Mouse (Mus musculus) embryonic facial prominence, embryonic 14.5 days (tissue): ENCODE data around the gene Cdk5r1. TPM values are rescaled to one million over a fixed set of nuclear protein-coding genes. Genes with fewer than 3 reads are reported as not detected.

Experiments used
- ATAC-seq: fragments of 200-750 bp; cut with Nextera tagmentation; 2 replicates; pipeline ENCODE4 v1.8.0; 2017; ENCODE audit warnings: low read depth, moderate number of reproducible peaks, moderate TSS enrichment
- DNase-seq: peaks from one replicate; pipeline ENCODE4 v3.0.0-alpha.2; 2015; ENCODE audit warnings: low spot score
- H3K27ac ChIP-seq: fragments of 300-500 bp; sonication (generic); replicated peaks from 2 replicates; pipeline ENCODE4 v1.5.1; 2014; ENCODE audit warnings: low read depth, mild to moderate bottlenecking, low read length, moderate library complexity
- H3K27me3 ChIP-seq: fragments of 300-500 bp; sonication (generic); replicated peaks from 2 replicates; pipeline ENCODE4 v1.6.1; 2014; ENCODE audit warnings: low read length; ENCODE audit not compliant: control insufficient read depth, insufficient read depth
- H3K36me3 ChIP-seq: fragments of 300-500 bp; sonication (generic); 2 replicates; pipeline ENCODE4 v1.6.1; 2014; ENCODE audit warnings: low read length, mixed read lengths; ENCODE audit not compliant: control insufficient read depth, insufficient read depth
- H3K4me1 ChIP-seq: fragments of 300-500 bp; sonication (generic); 2 replicates; pipeline ENCODE4 v1.6.1; 2014; ENCODE audit warnings: antibody characterized with exemption, low read length; ENCODE audit not compliant: control insufficient read depth, insufficient read depth
- H3K4me2 ChIP-seq: fragments of 300-500 bp; sonication (generic); 2 replicates; pipeline ENCODE4 v1.6.1; 2014; ENCODE audit warnings: low read depth, mild to moderate bottlenecking, low read length, moderate library complexity, mixed read lengths
- H3K4me3 ChIP-seq: fragments of 300-500 bp; sonication (generic); 2 replicates; pipeline ENCODE4 v1.5.1; 2014; ENCODE audit warnings: low read depth, mild to moderate bottlenecking, low read length
- H3K9ac ChIP-seq: fragments of 300-500 bp; sonication (generic); 2 replicates; pipeline ENCODE4 v1.6.1; 2014; ENCODE audit warnings: low read depth, mild to moderate bottlenecking, low read length, moderate library complexity, mixed read lengths
- H3K9me3 ChIP-seq: fragments of 300-500 bp; sonication (generic); 2 replicates; pipeline ENCODE4 v1.6.1; 2016; ENCODE audit warnings: low read length; ENCODE audit not compliant: control insufficient read depth
- WGBS: fragments of 180-500 bp; shearing (Covaris S2); extraction: QIAGEN DNeasy Blood & Tissue Kit; methylation state at CpG from one replicate; pipeline ENCODE4 v1.1.7; 2014; 5-methylcytosine and 5-hydroxymethylcytosine counted together
- polyA plus RNA-seq: library from polyadenylated mRNA; unstranded; fragments of >200 nt; fragmentation: Nextera tagmentation; extraction: Ambion mirVana; gene quantifications from 2 replicates; pipeline ENCODE4 v1.2.1, GENCODE M21; 2014

Cdk5r1 gene
- polyA plus RNA-seq, 1 experiment from 2014 or later = 5.1 TPM

GRCm38 (mm10) chr11:80515895-80516294, 39.1 kb downstream of the Cdk5r1 start:
- no peak overlapping the region for H3K9ac ChIP-seq
- 60% methylated on average over 8 of the region's 8 CpGs for WGBS
- H3K9me3 ChIP-seq = no peaks in the 10 kb centered on the region
- ATAC-seq = no peak
- H3K4me2 ChIP-seq = no peak overlapping the region
- H3K27ac ChIP-seq = no peak overlapping the region
- H3K36me3 ChIP-seq = no peaks in the 10 kb centered on the region
- H3K4me3 ChIP-seq = no peak overlapping the region
- DNase-seq = no peak
- H3K27me3 ChIP-seq = no peaks in the 10 kb centered on the region
- peaks cover 28% of the 10 kb centered on the region for H3K4me1 ChIP-seq

GRCm38 (mm10) chr11:80518421-80519367, 41.9 kb downstream of the Cdk5r1 start:
- H3K27me3 ChIP-seq = no peaks in the 10 kb centered on the region
- ATAC-seq (peak; percentile 91), DNase-seq (peak; percentile 93)
- H3K36me3 ChIP-seq = no peaks in the 10 kb centered on the region
- peak overlapping the region; percentile 53; the same call in 1 of the 2 replicates for H3K27ac ChIP-seq
- no peaks in the 10 kb centered on the region for H3K9me3 ChIP-seq
- H3K9ac ChIP-seq = no peak overlapping the region
- H3K4me1 ChIP-seq = peaks cover 25% of the 10 kb centered on the region
- 31% methylated on average over 9 of the region's 9 CpGs for WGBS
- no peak overlapping the region for H3K4me3 ChIP-seq
- H3K4me2 ChIP-seq = no peak overlapping the region

- Histone ChIP-seq H3K27me3 (no peaks in the 10 kb centered on the region), H3K9me3 (no peaks in the 10 kb centered on the region), H3K4me2 (no peak overlapping the region), H3K4me3 (no peak overlapping the region), H3K36me3 (no peaks in the 10 kb centered on the region), H3K4me1 (peaks cover 16% of the 10 kb centered on the region), H3K27ac (no peak overlapping the region), H3K9ac (no peak overlapping the region)
- no peak for ATAC-seq
- no peak for DNase-seq
- WGBS = 71% methylated on average over 2 of the region's 2 CpGs
Measured at GRCm38 (mm10) chr11:80521148-80521547, 44.3 kb downstream of the Cdk5r1 start.

GRCm38 (mm10) chr11:80522852-80523251, 46.0 kb downstream of the Cdk5r1 start:
- H3K27ac ChIP-seq = no peak overlapping the region
- no peak for ATAC-seq
- WGBS = 59% methylated on average over 2 of the region's 2 CpGs
- H3K9me3 ChIP-seq = no peaks in the 10 kb centered on the region
- no peak overlapping the region for H3K4me2 ChIP-seq
- peaks cover 16% of the 10 kb centered on the region for H3K4me1 ChIP-seq
- no peaks in the 10 kb centered on the region for H3K36me3 ChIP-seq
- H3K9ac ChIP-seq = no peak overlapping the region
- no peak overlapping the region for H3K4me3 ChIP-seq
- no peak for DNase-seq
- no peaks in the 10 kb centered on the region for H3K27me3 ChIP-seq

GRCm38 (mm10) chr11:80523410-80523809, 46.6 kb downstream of the Cdk5r1 start:
- Histone ChIP-seq H3K4me1 (peaks cover 13% of the 10 kb centered on the region), H3K4me2 (no peak overlapping the region), H3K9me3 (no peaks in the 10 kb centered on the region), H3K9ac (no peak overlapping the region), H3K27ac (no peak overlapping the region), H3K36me3 (no peaks in the 10 kb centered on the region), H3K4me3 (no peak overlapping the region), H3K27me3 (no peaks in the 10 kb centered on the region)
- ATAC-seq = no peak
- no peak for DNase-seq
- 61% methylated on average over 4 of the region's 4 CpGs for WGBS

GRCm38 (mm10) chr11:80524213-80524612, 47.4 kb downstream of the Cdk5r1 start:
- ATAC-seq = no peak
- H3K4me2 ChIP-seq = no peak overlapping the region
- H3K36me3 ChIP-seq = no peaks in the 10 kb centered on the region
- no peak overlapping the region for H3K9ac ChIP-seq
- H3K4me3 ChIP-seq = no peak overlapping the region
- 86% methylated on average over 5 of the region's 5 CpGs for WGBS
- H3K9me3 ChIP-seq = no peaks in the 10 kb centered on the region
- H3K27me3 ChIP-seq = no peaks in the 10 kb centered on the region
- H3K4me1 ChIP-seq = peaks cover 5% of the 10 kb centered on the region; the same call in 1 of the 2 replicates
- H3K27ac ChIP-seq = no peak overlapping the region
- DNase-seq = no peak

GRCm38 (mm10) chr11:80527697-80528096, 50.9 kb downstream of the Cdk5r1 start:
- H3K9me3 ChIP-seq = no peaks in the 10 kb centered on the region
- H3K4me2 ChIP-seq = no peak overlapping the region
- peaks cover 5% of the 10 kb centered on the region; the same call in 1 of the 2 replicates for H3K4me1 ChIP-seq
- H3K4me3 ChIP-seq = no peak overlapping the region
- H3K27me3 ChIP-seq = no peaks in the 10 kb centered on the region
- H3K9ac ChIP-seq = no peak overlapping the region
- ATAC-seq (no peak), DNase-seq (no peak)
- H3K27ac ChIP-seq = no peak overlapping the region
- no peaks in the 10 kb centered on the region for H3K36me3 ChIP-seq

- ATAC-seq = no peak
Measured at GRCm38 (mm10) chr11:80529149-80529548, 52.3 kb downstream of the Cdk5r1 start.

More at GRCm38 (mm10) chr11:80529149-80529548, 52.3 kb downstream of the Cdk5r1 start:
- Histone ChIP-seq H3K9ac (no peak overlapping the region), H3K4me1 (no peaks in the 10 kb centered on the region), H3K27me3 (no peaks in the 10 kb centered on the region), H3K4me2 (no peak overlapping the region), H3K4me3 (no peak overlapping the region), H3K27ac (no peak overlapping the region), H3K36me3 (no peaks in the 10 kb centered on the region), H3K9me3 (no peaks in the 10 kb centered on the region)
- WGBS = 72% methylated on average over 8 of the region's 8 CpGs
- no peak for DNase-seq
